ENCODE assay signal across 9 mouse cellular contexts in the genomic region with DNA sequence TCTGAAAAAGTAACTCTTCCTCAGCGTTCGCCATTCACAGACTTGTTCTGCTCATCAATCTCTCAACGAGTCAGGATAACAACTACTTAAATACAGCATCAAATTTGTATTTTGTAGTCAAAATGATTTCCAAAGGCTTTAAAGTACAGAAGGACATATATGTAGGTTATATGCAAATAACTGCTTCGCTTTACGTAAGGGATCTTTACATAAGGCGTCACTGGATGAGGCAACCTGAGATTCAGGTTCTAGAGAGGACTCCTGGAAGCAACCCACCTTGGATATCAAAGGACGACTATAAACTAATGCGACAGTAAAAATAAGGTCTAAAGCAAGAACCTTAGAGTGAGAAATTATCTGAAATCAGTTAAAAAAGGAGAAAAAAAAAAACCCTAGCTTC. TPM values are rescaled to one million over a fixed set of nuclear protein-coding genes. Genes with fewer than 3 reads are reported as not detected.
DNase-seq lines count a peak whose midpoint lies in the region; ATAC-seq and TF ChIP-seq lines count a peak whose summit lies in the region.
"Had no signal": no experiment of that assay in that cellular context is flagged by ENCODE, and none has a peak within 500 bp of the region (broad histone marks: within the 10 kb centered on the region; RNA-seq: fewer than 3 reads in every experiment).

No protein-coding gene starts in this region.

- TF ChIP-seq EP300 in heart, postnatal 0 days (IDR thresholded peaks at IDR 0.05; ENCODE audit: low read depth) = no peak

- no peak for ATAC-seq in heart, postnatal 0 days (ENCODE audit: insufficient read depth, low read depth)
- ATAC-seq in embryonic facial prominence, embryonic 11.5 days (replicated peaks; ENCODE audit: insufficient number of reproducible peaks, low FRiP score, low TSS enrichment, low read depth) = no peak
- no peak for ATAC-seq in hindbrain, embryonic 11.5 days (ENCODE audit: low FRiP score)
- ATAC-seq in midbrain, embryonic 12.5 days (ENCODE audit: low FRiP score, low read depth) = no peak

- peaks cover 15% of the 10 kb centered on the region for H3K4me1 ChIP-seq in heart, postnatal 0 days (ENCODE audit: control insufficient read depth, insufficient read depth)
- H3K4me1 ChIP-seq in embryonic facial prominence, embryonic 11.5 days (ENCODE audit: control insufficient read depth, insufficient read depth, low read length) = no peaks in the 10 kb centered on the region
- peaks cover 2% of the 10 kb centered on the region; the same call in 1 of the 2 replicates for H3K4me1 ChIP-seq in hindbrain, embryonic 11.5 days (replicated peaks; ENCODE audit: control insufficient read depth, insufficient read depth, low read length)
- peaks cover 15% of the 10 kb centered on the region for H3K4me1 ChIP-seq in midbrain, embryonic 12.5 days

- H3K4me2 ChIP-seq in heart, postnatal 0 days (ENCODE audit: low read depth, low read length) = peak overlapping the region; percentile 92
- H3K4me2 ChIP-seq in embryonic facial prominence, embryonic 11.5 days (ENCODE audit: low read depth, low read length) = no peak overlapping the region; the same call in 1 of the 2 replicates
- peak overlapping the region; percentile 88; the same call in 1 of the 2 replicates for H3K4me2 ChIP-seq in hindbrain, embryonic 11.5 days (replicated peaks; ENCODE audit: low read depth, low read length)
- H3K4me2 ChIP-seq in midbrain, embryonic 12.5 days (replicated peaks) = peak overlapping the region; percentile 79

- H3K36me3 ChIP-seq in heart, postnatal 0 days (replicated peaks; ENCODE audit: control insufficient read depth, insufficient read depth, low read length) = no peaks in the 10 kb centered on the region
- H3K36me3 ChIP-seq in embryonic facial prominence, embryonic 11.5 days (replicated peaks; ENCODE audit: control insufficient read depth, insufficient read depth, low read depth, low read length) = no peaks in the 10 kb centered on the region
- H3K36me3 ChIP-seq in hindbrain, embryonic 11.5 days (ENCODE audit: control insufficient read depth, insufficient read depth, low read length) = no peaks in the 10 kb centered on the region
- H3K36me3 ChIP-seq in midbrain, embryonic 12.5 days = no peaks in the 10 kb centered on the region
- H3K36me3 ChIP-seq: G1E had no signal

- DNase-seq in heart, postnatal 0 days (ENCODE audit: low spot score) = no peak
- DNase-seq in heart, postnatal 25 days (ENCODE audit: low spot score) = no peak
- DNase-seq in embryonic facial prominence, embryonic 11.5 days (ENCODE audit: low spot score) = no peak
- no peak for DNase-seq in hindbrain, embryonic 11.5 days (ENCODE audit: low spot score)
- no peak for DNase-seq in ovary, postnatal 10 days (ENCODE audit: low spot score)
- DNase-seq in layer of hippocampus, postnatal 36 days = no peak
- DNase-seq in left cerebral cortex, adult 9 months (ENCODE audit: low spot score in 2 of 2) = no peak

- TF ChIP-seq CTCF in heart, postnatal 0 days (IDR thresholded peaks at IDR 0.05; ENCODE audit: low read depth) = no peak

- no peak overlapping the region for H3K27ac ChIP-seq in heart, postnatal 0 days (ENCODE audit: low read depth)
- H3K27ac ChIP-seq in embryonic facial prominence, embryonic 11.5 days (replicated peaks; ENCODE audit: low read depth, low read length) = no peak overlapping the region
- no peak overlapping the region for H3K27ac ChIP-seq in hindbrain, embryonic 11.5 days (ENCODE audit: low read depth, low read length)
- no peak overlapping the region for H3K27ac ChIP-seq in midbrain, embryonic 12.5 days (replicated peaks)

- peak overlapping the region; percentile 88 for H3K9ac ChIP-seq in heart, postnatal 0 days (replicated peaks; ENCODE audit: low read depth, low read length)
- H3K9ac ChIP-seq in embryonic facial prominence, embryonic 11.5 days (replicated peaks; ENCODE audit: low read length) = no peak overlapping the region
- H3K9ac ChIP-seq in hindbrain, embryonic 11.5 days (ENCODE audit: low read depth, low read length) = no peak overlapping the region
- no peak overlapping the region for H3K9ac ChIP-seq in midbrain, embryonic 12.5 days (replicated peaks)

- H3K4me3 ChIP-seq in heart, postnatal 0 days (ENCODE audit: low read depth, low read length) = peak overlapping the region; percentile 86
- 0 out of 2 replicates have a peak overlapping the region, but pooled peaks have one; percentile 68 for H3K4me3 ChIP-seq in embryonic facial prominence, embryonic 11.5 days (ENCODE audit: low read depth, low read length)
- no peak overlapping the region for H3K4me3 ChIP-seq in hindbrain, embryonic 11.5 days (ENCODE audit: low read depth, low read length)
- peak overlapping the region; percentile 77 for H3K4me3 ChIP-seq in midbrain, embryonic 12.5 days

- 67% methylated on average over 8 of the region's 8 CpGs for WGBS in heart, postnatal 0 days
- 69% methylated on average over 8 of the region's 8 CpGs for WGBS in embryonic facial prominence, embryonic 11.5 days
- WGBS in hindbrain, embryonic 11.5 days = 64% methylated on average over 8 of the region's 8 CpGs
- 68% methylated on average over 8 of the region's 8 CpGs for WGBS in midbrain, embryonic 12.5 days

- H3K27me3 ChIP-seq in heart, postnatal 0 days (ENCODE audit: control insufficient read depth, insufficient read depth, low read length) = no peaks in the 10 kb centered on the region
- no peaks in the 10 kb centered on the region for H3K27me3 ChIP-seq in embryonic facial prominence, embryonic 11.5 days (ENCODE audit: control insufficient read depth, insufficient read depth, low read length)
- no peaks in the 10 kb centered on the region for H3K27me3 ChIP-seq in hindbrain, embryonic 11.5 days (ENCODE audit: control insufficient read depth, insufficient read depth, low read length)
- 0 out of 2 replicates have a peak, but pooled peaks cover 11% of the 10 kb centered on the region for H3K27me3 ChIP-seq in midbrain, embryonic 12.5 days

- no peaks in the 10 kb centered on the region for H3K9me3 ChIP-seq in heart, postnatal 0 days (replicated peaks; ENCODE audit: control insufficient read depth, low read length)
- H3K9me3 ChIP-seq in embryonic facial prominence, embryonic 11.5 days (replicated peaks; ENCODE audit: control insufficient read depth, low read length) = no peaks in the 10 kb centered on the region
- H3K9me3 ChIP-seq in hindbrain, embryonic 11.5 days (ENCODE audit: control insufficient read depth, low read length) = no peaks in the 10 kb centered on the region
- no peaks in the 10 kb centered on the region for H3K9me3 ChIP-seq in midbrain, embryonic 12.5 days

- intact Hi-C loops in heart, postnatal 25 days (cut with DNase I) = no loop called here

RNA-seq across cellular contexts. Expression of a gene that starts 1.5 kb away (rescaled TPM):
- total RNA-seq in heart, postnatal 0 days (2014; rRNA removed; ENCODE audit: low replicate concordance) = 20.2 and 31.0 TPM in 2 replicates
- 3.0 and 3.8 TPM in 2 replicates for polyA plus RNA-seq in heart, postnatal 0 days (2015; fragmentation: Nextera tagmentation; extraction: Ambion mirVana)
- total RNA-seq in heart, postnatal 25 days (2021) = 1 to 10 TPM; 8.2 to 8.9 TPM
- polyA plus RNA-seq in embryonic facial prominence, embryonic 11.5 days (2014; fragmentation: Nextera tagmentation; extraction: Ambion mirVana) = 9.7 and 12.9 TPM in 2 replicates
- polyA plus RNA-seq in hindbrain, embryonic 11.5 days (2014; fragmentation: Nextera tagmentation; extraction: Ambion mirVana) = 7.9 and 12.3 TPM in 2 replicates
- 6.6 and 7.5 TPM in 2 replicates for polyA plus RNA-seq in midbrain, embryonic 12.5 days (2016; fragmentation: Nextera tagmentation; extraction: Ambion mirVana)
- total RNA-seq in layer of hippocampus, postnatal 36 days (2021) = 10 to 100 TPM; 28.4 to 29.4 TPM
- polyA plus RNA-seq: G1E had no signal

RNA-seq across cellular contexts. Expression of a gene that starts 37.3 kb away (rescaled TPM):
- 16.5 and 34.6 TPM in 2 replicates for total RNA-seq in heart, postnatal 0 days (2014; rRNA removed; ENCODE audit: low replicate concordance)
- 27.5 and 28.6 TPM in 2 replicates for polyA plus RNA-seq in heart, postnatal 0 days (2015; fragmentation: Nextera tagmentation; extraction: Ambion mirVana)
- total RNA-seq in heart, postnatal 25 days (2021) = 10 to 100 TPM; 20.6 to 23.0 TPM
- polyA plus RNA-seq in embryonic facial prominence, embryonic 11.5 days (2014; fragmentation: Nextera tagmentation; extraction: Ambion mirVana) = 61.8 and 64.7 TPM in 2 replicates
- 66.6 and 69.0 TPM in 2 replicates for polyA plus RNA-seq in hindbrain, embryonic 11.5 days (2014; fragmentation: Nextera tagmentation; extraction: Ambion mirVana)
- 74.2 and 78.7 TPM in 2 replicates for polyA plus RNA-seq in midbrain, embryonic 12.5 days (2016; fragmentation: Nextera tagmentation; extraction: Ambion mirVana)
- total RNA-seq in layer of hippocampus, postnatal 36 days (2021) = 10 to 100 TPM; 19.9 to 28.0 TPM
